Mouse (Mus musculus) intestine, embryonic 16.5 days (tissue): Measurements from ENCODE around the gene Pxylp1. TPM values are rescaled to one million over a fixed set of nuclear protein-coding genes. Genes with fewer than 3 reads are reported as not detected.
"Not testable (repeated sequence)": the region's sequence is repeated elsewhere in the genome, so short reads cannot be mapped to it uniquely, and the experiment has no call there.

Source experiments
- ATAC-seq: fragments of 200-750 bp; cut with Nextera tagmentation; 2 replicates; pipeline ENCODE4 v1.8.0; 2017; ENCODE audit warnings: moderate TSS enrichment, moderate library complexity
- H3K27ac ChIP-seq: fragments of 300-500 bp; sonication (generic); 2 replicates; pipeline ENCODE4 v1.5.1; 2014; ENCODE audit warnings: mild to moderate bottlenecking, low read length
- H3K27me3 ChIP-seq: fragments of 300-500 bp; sonication (generic); replicated peaks from 2 replicates; pipeline ENCODE4 v1.6.1; 2014; ENCODE audit warnings: low read length, control low read depth, mixed read lengths; ENCODE audit not compliant: control insufficient read depth, insufficient read depth
- H3K36me3 ChIP-seq: fragments of 300-500 bp; sonication (generic); 2 replicates; pipeline ENCODE4 v1.6.1; 2014; ENCODE audit warnings: low read length, control low read depth; ENCODE audit not compliant: control insufficient read depth, insufficient read depth
- H3K4me1 ChIP-seq: fragments of 300-500 bp; sonication (generic); 2 replicates; pipeline ENCODE4 v1.6.1; 2014; ENCODE audit warnings: low read length, control low read depth, mixed read lengths; ENCODE audit not compliant: control insufficient read depth, insufficient read depth
- H3K4me2 ChIP-seq: fragments of 300-500 bp; sonication (generic); 2 replicates; pipeline ENCODE4 v1.6.1; 2014; ENCODE audit warnings: low read depth, low read length, control low read depth
- H3K4me3 ChIP-seq: fragments of 300-500 bp; sonication (generic); 2 replicates; pipeline ENCODE4 v1.5.1; 2014; ENCODE audit warnings: mild to moderate bottlenecking, low read length
- H3K9ac ChIP-seq: fragments of 300-500 bp; sonication (generic); 2 replicates; pipeline ENCODE4 v1.6.1; 2014; ENCODE audit warnings: low read depth, low read length
- H3K9me3 ChIP-seq: fragments of 300-500 bp; sonication (generic); 2 replicates; pipeline ENCODE4 v1.6.1; 2016; ENCODE audit warnings: low read length, control low read depth; ENCODE audit not compliant: control insufficient read depth
- WGBS: fragments of 180-500 bp; shearing (Covaris S2); extraction: QIAGEN DNeasy Blood & Tissue Kit; methylation state at CpG from one replicate; pipeline ENCODE4 v1.1.7; 2014; 5-methylcytosine and 5-hydroxymethylcytosine counted together
- polyA plus RNA-seq: library from polyadenylated mRNA; unstranded; fragments of >200 nt; fragmentation: Nextera tagmentation; extraction: Ambion mirVana; gene quantifications from 2 replicates; pipeline ENCODE4 v1.2.1, GENCODE M21; 2015

Pxylp1 gene
- 35.2 and 38.1 TPM in 2 replicates for polyA plus RNA-seq

- ATAC-seq = no peak
- Histone ChIP-seq H3K9ac (no peak within 1 kb of the TSS), H3K27ac (no peak within 1 kb of the TSS), H3K4me2 (0 out of 2 replicates have a peak within 1 kb of the TSS, but pooled peaks have one; percentile 2), H3K4me1 (peaks cover 26% of the 10 kb centered on the region), H3K4me3 (no peak within 1 kb of the TSS), H3K27me3 (no peaks in the 10 kb centered on the region), H3K36me3 (no peaks in the 10 kb centered on the region), H3K9me3 (no peaks in the 10 kb centered on the region)
- WGBS = 22% methylated on average over 3 of the region's 3 CpGs
These were observed at the start of gene Pxylp1 for GRCm38 (mm10) chr9:96892546-96892945. Gene Pxylp1 (minus strand): TSS chr9:96892669.

DNA sequence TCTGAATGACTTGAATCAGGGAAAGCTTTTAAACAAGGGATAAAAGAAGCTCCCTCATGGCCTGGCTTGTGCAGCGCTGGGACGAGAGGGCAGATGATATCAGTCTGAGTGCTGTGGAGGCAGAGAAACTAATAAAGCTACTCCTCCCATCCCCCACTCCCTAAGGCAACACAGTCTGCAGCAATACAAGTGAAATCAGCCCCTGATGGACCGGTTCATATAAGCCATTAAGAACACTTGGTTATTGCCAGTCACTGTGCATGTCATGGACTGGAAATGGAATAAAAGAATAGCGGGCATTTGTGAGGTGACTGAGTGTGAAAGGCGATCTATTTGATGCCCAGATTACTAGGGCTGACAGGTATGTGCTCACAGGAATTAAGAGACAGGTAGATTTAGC is 46.4 kb upstream of the Pxylp1 start:
- Histone ChIP-seq H3K9ac (no peak overlapping the region), H3K4me3 (no peak overlapping the region), H3K9me3 (no peaks in the 10 kb centered on the region), H3K4me2 (no peak overlapping the region), H3K36me3 (peaks cover 5% of the 10 kb centered on the region), H3K4me1 (no peaks in the 10 kb centered on the region), H3K27ac (no peak overlapping the region), H3K27me3 (no peaks in the 10 kb centered on the region)
- 76% methylated on average over 5 of the region's 5 CpGs for WGBS
- ATAC-seq = no peak

GRCm38 (mm10) chr9:96936427-96936826 is 44.0 kb upstream of the Pxylp1 start:
- 93% methylated on average over 2 of the region's 2 CpGs for WGBS

GRCm38 (mm10) chr9:96935556-96936300 is 43.3 kb upstream of the Pxylp1 start:
- no peak overlapping the region for H3K4me3 ChIP-seq
- WGBS = 64% methylated on average over 15 of the region's 15 CpGs
- no peak overlapping the region for H3K27ac ChIP-seq
- peaks cover 1% of the 10 kb centered on the region for H3K36me3 ChIP-seq
- no peaks in the 10 kb centered on the region for H3K9me3 ChIP-seq
- no peak overlapping the region for H3K4me2 ChIP-seq
- no peaks in the 10 kb centered on the region for H3K4me1 ChIP-seq
- H3K27me3 ChIP-seq = no peaks in the 10 kb centered on the region
- ATAC-seq = no peak
- H3K9ac ChIP-seq = no peak overlapping the region

More at GRCm38 (mm10) chr9:96936427-96936826, 44.0 kb upstream of the Pxylp1 start:
- not testable (repeated sequence) for H3K27me3 ChIP-seq, H3K9ac ChIP-seq, H3K4me1 ChIP-seq, H3K9me3 ChIP-seq, ATAC-seq, H3K4me2 ChIP-seq, H3K4me3 ChIP-seq, H3K36me3 ChIP-seq, H3K27ac ChIP-seq

DNA sequence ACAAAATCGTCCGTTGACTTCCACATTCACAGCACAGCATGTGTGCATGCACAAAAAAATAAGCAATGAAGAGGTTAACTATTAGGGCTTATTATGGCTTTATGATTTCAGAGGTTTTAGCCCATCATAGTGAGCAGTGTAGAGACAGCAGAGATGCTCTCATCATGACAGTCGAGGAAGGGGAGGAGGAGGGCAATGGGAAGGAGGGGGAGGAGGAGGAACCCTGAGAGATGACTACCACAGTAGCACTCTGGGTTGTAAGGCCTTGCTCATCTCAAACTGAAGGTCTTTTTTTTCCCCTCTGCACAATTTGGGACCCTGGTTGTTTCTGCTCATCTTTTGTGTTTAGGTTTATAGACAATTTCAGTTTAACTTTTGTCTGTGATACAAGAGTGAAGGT is 42.3 kb upstream of the Pxylp1 start:
- Histone ChIP-seq H3K4me3 (no peak overlapping the region), H3K4me1 (no peaks in the 10 kb centered on the region), H3K9me3 (no peaks in the 10 kb centered on the region), H3K27me3 (no peaks in the 10 kb centered on the region), H3K27ac (no peak overlapping the region), H3K9ac (no peak overlapping the region), H3K4me2 (no peak overlapping the region), H3K36me3 (no peaks in the 10 kb centered on the region)
- 83% methylated on average over 3 of the region's 3 CpGs for WGBS
- no peak for ATAC-seq

- H3K9me3 ChIP-seq = no peaks in the 10 kb centered on the region
- no peaks in the 10 kb centered on the region for H3K27me3 ChIP-seq
- no peak for ATAC-seq
- H3K4me1 ChIP-seq = no peaks in the 10 kb centered on the region
- H3K27ac ChIP-seq = no peak overlapping the region
- 84% methylated on average over 8 of the region's 8 CpGs for WGBS
- no peak overlapping the region for H3K4me3 ChIP-seq
- H3K4me2 ChIP-seq = no peak overlapping the region
- no peaks in the 10 kb centered on the region for H3K36me3 ChIP-seq
- H3K9ac ChIP-seq = no peak overlapping the region
These were observed 40.3 kb upstream of the Pxylp1 start for GRCm38 (mm10) chr9:96932751-96933150.

DNA sequence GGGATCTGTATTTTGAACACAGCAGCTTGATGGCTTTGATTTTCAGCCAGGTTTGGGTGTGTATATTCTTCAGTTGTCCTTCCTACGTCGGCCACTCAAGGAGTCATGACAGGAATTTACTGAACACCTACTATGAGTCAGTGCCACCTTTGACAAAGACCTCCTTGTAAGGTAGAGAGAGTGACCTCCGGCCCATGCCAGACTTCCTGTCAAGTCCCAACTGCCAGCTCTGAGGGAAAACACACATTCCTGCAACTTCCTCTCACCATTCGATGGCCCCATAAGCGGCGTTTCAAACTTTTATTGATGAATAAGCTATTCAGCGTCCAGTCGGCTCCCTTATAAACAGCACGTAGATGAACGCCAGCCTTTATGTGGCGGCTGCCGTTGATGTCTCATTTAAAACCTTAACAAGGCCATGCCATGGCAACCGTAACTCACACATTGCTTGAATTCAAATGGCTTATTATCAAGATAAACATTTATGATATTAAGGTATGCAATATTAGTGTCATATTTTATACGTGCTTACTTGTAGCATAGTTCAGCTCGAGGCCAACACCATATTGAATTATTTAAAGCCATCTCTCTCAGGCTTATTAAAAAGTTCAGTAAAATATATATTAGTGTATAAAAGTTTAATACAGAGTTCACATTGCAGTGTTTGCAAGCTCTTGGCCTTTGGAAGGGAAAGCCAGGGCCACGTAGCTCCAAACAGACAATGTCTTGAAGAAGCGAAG is 31.3 kb upstream of the Pxylp1 start:
- Histone ChIP-seq H3K27me3 (no peaks in the 10 kb centered on the region), H3K4me1 (no peaks in the 10 kb centered on the region), H3K27ac (no peak overlapping the region), H3K9ac (no peak overlapping the region), H3K4me2 (no peak overlapping the region), H3K4me3 (no peak overlapping the region), H3K9me3 (peaks cover 5% of the 10 kb centered on the region; the same call in 1 of the 2 replicates), H3K36me3 (no peaks in the 10 kb centered on the region)
- no peak for ATAC-seq
- WGBS = 53% methylated on average over 17 of the region's 17 CpGs

GRCm38 (mm10) chr9:96923119-96923518 is 30.6 kb upstream of the Pxylp1 start:
- H3K36me3 ChIP-seq = no peaks in the 10 kb centered on the region
- no peak overlapping the region for H3K4me3 ChIP-seq
- H3K27me3 ChIP-seq = no peaks in the 10 kb centered on the region
- peaks cover 5% of the 10 kb centered on the region; the same call in 1 of the 2 replicates for H3K9me3 ChIP-seq
- no peak overlapping the region for H3K27ac ChIP-seq
- WGBS = 70% methylated on average over 6 of the region's 6 CpGs
- no peaks in the 10 kb centered on the region for H3K4me1 ChIP-seq
- H3K4me2 ChIP-seq = no peak overlapping the region
- ATAC-seq = no peak
- H3K9ac ChIP-seq = no peak overlapping the region

DNA sequence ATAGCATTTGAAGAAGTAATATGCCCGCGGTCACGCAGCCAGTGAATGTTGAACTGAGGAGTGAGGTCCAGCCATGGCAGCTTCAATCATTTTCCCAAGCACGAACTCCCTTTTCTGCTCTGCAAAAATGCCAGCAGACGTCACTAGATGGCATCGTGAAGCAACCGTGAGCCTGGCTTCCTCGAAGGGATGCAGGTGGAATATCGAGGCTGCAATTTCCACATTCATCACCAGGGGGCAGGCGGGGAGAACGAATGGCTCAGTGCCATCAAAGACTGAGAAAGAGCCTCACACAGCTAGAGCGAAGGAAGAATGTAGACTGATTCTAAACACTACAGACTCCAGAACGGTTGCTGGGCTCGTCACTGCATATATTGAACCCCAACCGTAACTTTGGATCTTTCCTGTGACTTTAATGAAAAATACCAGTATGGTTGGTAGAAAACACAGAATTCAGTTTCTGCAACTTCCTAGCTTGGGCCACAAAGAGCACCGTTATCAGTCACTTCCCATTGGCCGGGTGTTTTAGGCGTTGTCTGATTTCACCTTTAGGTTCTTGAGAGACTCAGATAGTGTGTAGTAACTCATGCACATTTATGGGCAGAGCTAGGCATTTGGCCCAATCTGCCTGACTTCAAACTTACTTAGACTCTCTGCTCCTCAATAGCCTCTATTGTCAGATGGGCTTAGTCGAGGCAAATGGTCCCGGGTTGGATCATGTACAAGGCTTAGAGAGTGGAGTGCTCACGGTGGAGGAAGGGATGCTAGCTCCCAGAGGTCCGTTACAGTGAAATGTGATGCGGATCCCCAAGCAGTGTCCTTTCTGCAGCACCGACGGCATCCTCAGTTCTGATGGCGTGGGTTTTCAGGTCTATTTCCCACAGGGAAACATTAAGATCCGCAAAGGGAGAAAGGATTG is 24.4 kb upstream of the Pxylp1 start:
- no peak overlapping the region for H3K4me3 ChIP-seq
- no peak overlapping the region for H3K4me2 ChIP-seq
- H3K9ac ChIP-seq = no peak overlapping the region
- H3K9me3 ChIP-seq = peaks cover 5% of the 10 kb centered on the region; the same call in 1 of the 2 replicates
- no peak overlapping the region for H3K27ac ChIP-seq
- H3K36me3 ChIP-seq = no peaks in the 10 kb centered on the region
- 38% methylated on average over 27 of the region's 27 CpGs for WGBS
- ATAC-seq = peak; percentile 88
- no peaks in the 10 kb centered on the region for H3K4me1 ChIP-seq
- no peaks in the 10 kb centered on the region for H3K27me3 ChIP-seq
